Mouse (Mus musculus) gastrocnemius, adult 8-10 months (tissue): Measurements from ENCODE around the gene Fat3. TPM values are rescaled to one million over a fixed set of nuclear protein-coding genes. Genes with fewer than 3 reads are reported as not detected.

Experiments used
- DNase-seq, 2 experiments: peaks; one replicate each; pipeline ENCODE4 v3.0.0; 2022; ENCODE audit warnings: low spot score in 2 of 2
- total RNA-seq, 4 experiments: library from RNA; stranded (reverse); gene quantifications; 2 replicates each; pipeline ENCODE4 v1.2.4; 2022

Gene Fat3
- total RNA-seq, 4 experiments from 2014 or later = 0.25 to 0.53 (median 0.44) TPM

DNA sequence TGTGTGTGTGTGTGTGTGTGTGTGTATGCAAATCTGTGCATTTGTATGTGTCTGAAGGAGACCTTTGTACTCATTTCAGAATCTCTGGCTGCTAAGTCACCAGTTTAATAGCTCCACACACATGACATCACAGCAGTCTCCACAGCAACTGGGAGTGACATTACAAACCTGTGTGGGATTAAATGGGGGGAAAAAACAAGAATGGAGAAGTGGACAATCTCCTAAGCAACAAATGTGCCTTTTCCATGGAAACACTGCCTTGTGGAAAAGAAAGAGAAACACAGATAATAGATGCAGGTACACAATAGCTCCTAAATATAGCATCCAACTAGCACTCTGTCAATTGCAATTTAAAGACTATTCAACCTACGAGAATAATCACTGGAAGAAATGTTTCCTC, 353.4 kb downstream of the Fat3 start:
- DNase-seq = no peak

DNA sequence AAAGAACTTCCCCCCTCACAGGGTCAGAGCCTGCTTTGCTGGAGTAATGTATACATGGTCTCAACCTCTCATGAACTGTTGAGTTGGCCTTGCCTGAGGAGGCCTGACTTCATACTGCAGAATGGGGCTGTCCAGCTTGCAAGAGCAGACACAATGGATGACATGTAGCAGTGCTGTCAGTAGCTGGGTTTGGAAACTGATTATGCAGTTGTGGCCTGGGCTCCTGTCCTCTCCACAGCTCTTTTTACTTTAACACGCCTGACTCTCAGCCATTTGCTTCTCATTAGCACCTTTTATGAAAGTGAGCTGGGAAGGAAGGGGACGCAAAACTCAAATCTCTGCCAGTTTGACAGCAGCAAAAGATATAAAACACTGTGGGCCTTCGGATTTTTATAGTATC, 356.4 kb downstream of the Fat3 start:
- no peak for DNase-seq

DNA sequence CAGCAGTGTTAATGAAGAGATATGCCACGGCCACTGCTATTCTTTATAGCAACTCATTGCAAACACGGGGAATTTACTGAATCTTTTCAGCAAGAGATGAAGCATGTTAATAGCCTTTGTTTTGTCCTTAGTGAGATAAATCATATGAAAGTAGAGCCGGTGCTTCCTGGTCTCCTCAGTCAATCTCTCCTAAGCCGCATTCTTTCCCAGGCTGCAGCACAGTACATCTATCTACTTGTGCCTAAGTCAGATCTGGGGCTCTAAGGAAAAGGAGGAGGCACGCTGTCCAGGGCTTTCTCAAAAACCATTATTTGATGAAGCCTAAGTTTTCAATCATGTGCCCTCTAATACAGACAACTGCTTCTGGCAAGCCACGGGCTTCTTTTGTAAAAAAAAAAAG, 361.8 kb downstream of the Fat3 start:
- DNase-seq = no peak

- no peak for DNase-seq
Measured at GRCm38 (mm10) chr9:16133098-16133497, 368.0 kb downstream of the Fat3 start.

DNA sequence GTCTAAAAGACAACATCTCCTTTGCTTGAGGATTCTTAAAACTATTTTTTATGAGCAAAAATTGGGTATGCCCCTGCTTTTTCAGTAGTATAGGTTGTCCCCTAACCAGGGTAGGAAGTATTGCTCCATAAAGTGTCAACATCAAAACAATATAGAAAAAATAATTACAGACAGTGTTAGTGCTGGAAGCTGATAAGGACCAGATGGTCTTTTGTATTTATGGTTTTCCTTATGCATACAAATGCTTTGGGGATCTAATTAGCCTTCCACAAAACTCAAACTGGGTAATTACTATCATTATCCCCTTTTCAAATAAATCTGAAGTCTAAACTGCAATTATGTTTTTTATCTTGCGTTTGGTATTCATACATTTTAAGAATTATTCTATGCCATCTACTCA, 368.5 kb downstream of the Fat3 start:
- DNase-seq = no peak

GRCm38 (mm10) chr9:16121756-16122155, 379.3 kb downstream of the Fat3 start:
- DNase-seq = no peak

DNA sequence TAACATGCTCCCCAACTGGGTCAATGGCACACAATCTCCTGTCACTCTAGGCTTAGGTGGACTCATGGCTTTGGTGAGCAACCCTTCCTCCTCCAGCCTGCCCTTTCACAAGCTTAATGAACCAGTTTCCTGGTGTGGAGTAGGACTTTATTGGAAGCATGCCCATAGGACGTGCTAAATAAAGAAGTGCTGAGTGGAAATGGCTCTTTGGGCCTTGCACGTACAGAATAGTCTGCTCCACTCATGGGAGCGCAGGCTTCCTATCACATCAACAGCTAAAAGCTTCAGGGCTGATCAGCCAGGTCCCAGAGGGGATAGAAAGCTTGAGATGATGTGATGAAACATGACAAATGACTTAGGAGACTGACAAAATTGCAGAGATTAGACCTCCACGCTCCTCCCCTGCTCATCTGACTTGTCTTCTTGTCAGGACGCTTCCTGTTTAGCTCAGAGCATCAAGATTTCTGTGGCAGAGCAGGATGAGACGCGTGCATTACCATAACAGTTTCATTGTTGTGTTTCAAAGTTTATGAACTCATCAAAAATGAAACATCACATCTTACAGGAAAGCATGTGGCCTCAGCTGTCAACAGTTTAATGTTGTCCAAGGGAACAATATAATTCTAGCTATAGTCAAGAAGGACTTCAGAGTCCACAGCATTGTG, 386.1 kb downstream of the Fat3 start:
- DNase-seq = no peak

GRCm38 (mm10) chr9:16113936-16114642, 387.0 kb downstream of the Fat3 start:
- no peak for DNase-seq

DNA sequence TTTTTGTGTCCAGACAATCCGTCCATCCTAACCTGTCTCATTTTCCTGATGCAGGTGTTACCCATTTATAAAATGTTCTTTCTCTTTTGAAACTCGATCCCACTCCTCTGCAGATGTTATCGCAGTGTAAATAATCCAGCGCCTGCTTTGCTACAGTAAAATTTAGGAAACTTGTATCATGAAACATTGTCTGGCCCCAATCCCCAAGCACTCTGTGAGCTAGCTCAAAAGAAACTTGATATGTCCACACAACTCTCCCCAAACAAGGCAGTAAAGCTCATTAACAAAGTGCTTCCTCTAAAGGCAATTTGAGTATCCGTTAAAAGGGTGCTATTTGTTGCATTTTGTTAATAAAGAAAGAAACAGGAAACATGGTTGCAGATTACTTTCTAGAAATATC, 393.2 kb downstream of the Fat3 start:
- no peak for DNase-seq

GRCm38 (mm10) chr9:16107386-16107785, 393.7 kb downstream of the Fat3 start:
- no peak for DNase-seq

DNA sequence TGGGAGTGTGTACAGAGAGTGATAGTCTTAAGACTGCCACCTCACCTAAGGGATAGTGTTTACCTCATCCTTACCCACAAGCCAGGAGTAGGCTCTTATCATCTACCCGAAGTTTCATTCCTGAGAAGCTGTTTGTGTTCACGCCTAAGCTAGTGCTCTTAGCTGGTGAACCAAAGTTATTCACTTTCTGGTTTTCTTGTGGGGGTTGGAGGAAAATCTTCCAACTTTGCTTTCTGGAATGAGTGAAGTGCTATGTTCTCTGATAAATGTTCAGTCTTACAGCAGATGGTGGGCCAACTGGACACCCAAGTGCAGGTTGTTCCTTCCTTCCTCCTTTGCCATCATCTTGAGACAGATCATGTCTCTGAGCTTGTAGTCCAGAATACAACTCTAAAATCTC, 402.5 kb downstream of the Fat3 start:
- no peak for DNase-seq

GRCm38 (mm10) chr9:16093047-16093668, 407.9 kb downstream of the Fat3 start:
- DNase-seq = no peak

- DNase-seq = no peak
Measured at GRCm38 (mm10) chr9:16092051-16092967, 408.8 kb downstream of the Fat3 start.

DNA sequence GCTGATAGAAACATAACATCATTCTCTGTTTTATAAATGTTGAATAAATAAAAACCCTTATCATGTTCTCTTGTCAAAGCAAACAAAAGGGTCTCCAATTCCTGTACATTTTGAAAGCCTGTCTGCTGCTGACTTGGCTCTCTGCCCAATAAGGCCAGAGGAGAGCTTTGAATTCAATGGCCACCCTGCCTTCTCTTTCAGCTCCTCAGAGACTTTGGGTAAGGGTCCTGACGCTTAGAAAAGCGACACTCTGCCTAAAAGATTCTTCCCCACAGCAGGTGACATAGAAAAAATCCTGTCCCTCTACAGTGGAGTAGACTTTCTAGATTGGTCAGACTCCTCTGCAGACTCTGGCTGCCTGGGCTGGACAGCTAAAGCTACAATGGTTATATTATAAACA, 421.8 kb downstream of the Fat3 start:
- DNase-seq = no peak

GRCm38 (mm10) chr9:16074664-16075063, 426.4 kb downstream of the Fat3 start:
- DNase-seq = no peak

DNA sequence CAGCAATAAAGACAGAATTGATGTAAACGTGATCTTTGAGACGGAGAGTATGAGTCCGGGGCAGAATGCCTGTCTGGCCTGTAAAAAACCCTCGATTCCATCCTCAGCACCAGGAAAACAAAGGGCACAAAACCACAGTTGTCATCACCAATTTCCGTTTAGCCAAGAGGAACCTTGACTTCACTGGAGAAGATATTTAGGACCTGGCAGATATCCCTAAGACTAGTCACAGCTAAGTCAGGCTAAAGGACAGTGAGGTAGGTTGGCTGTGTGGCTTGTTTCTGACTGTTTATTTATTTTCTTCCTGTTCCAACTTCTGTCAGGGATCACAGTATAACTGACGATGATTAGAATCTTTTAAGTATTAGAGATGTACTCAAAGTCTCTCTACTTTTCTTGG, 427.0 kb downstream of the Fat3 start:
- DNase-seq = no peak

DNA sequence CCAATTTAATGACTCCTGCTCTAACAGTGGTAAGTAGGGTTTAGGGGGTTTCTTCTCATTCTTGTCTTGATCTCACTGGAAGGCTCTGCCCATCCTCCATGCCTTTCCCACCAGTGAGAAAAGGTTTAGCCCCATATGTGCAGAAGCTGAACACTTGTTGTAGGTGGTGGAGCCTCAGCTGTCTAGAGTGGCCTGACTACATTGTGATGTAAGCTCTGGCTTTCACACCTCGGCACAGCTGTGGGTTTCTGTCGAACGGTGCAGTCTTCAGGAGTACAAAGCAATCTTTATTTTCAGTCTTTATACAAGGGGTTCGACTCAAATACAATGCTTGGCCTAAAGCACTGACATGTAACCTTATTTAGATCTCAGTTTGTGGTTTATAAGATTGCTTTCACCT, 437.6 kb downstream of the Fat3 start:
- no peak for DNase-seq

DNA sequence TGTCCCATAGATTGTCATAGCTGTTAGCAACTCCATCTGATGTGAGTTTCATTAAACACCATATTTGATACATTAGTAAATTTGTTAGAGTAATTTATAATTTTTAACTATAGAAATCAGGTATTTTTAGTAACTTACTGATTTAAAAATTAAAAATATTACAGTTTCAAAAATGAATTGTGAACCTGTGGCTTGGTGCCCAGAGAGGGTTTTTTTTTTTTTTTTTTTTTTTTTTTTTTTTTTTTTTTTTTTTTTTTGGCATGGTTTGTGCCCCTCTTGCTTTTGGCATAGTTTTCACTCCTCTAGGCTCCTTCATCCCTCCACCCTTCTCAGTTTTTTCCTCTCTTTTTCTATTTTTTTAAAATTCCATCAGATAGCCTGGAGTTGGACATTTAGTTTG, 438.6 kb downstream of the Fat3 start:
- no peak for DNase-seq

DNA sequence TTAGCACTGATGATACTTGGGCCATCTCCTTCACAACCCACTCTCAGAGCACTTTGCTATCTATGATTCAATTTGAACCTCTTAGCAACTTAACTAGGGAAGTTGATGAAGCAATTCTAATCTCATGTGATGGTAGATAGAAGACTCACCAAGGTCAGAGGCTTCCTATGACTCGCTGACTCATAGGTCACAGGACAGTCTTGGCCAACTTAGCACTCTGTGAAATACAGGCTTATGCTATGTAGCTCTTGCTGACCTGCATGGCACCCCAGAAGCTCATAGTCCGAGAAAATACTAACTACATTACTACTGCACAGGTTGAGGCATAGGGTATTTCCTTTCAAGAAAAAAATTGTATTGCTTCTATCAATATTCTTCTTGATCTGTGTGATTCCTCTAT, 454.4 kb downstream of the Fat3 start:
- no peak for DNase-seq

- DNase-seq = no peak
Measured at GRCm38 (mm10) chr9:16037375-16037774, 463.7 kb downstream of the Fat3 start.

GRCm38 (mm10) chr9:16036346-16036745, 464.7 kb downstream of the Fat3 start:
- no peak for DNase-seq
